Mouse (Mus musculus) mouse trophoblast stem cell (cell line): ENCODE data around the gene Pdgfc.

Experiments
- in situ Hi-C, 2 experiments: fragments of 300-500 bp; cut with MseI, MboI; formaldehyde crosslinking; loops; 2 replicates in 1 of 2; 3 replicates in 1 of 2; pipeline ENCODE4 v1.15.1; 2025

Pdgfc gene

DNA sequence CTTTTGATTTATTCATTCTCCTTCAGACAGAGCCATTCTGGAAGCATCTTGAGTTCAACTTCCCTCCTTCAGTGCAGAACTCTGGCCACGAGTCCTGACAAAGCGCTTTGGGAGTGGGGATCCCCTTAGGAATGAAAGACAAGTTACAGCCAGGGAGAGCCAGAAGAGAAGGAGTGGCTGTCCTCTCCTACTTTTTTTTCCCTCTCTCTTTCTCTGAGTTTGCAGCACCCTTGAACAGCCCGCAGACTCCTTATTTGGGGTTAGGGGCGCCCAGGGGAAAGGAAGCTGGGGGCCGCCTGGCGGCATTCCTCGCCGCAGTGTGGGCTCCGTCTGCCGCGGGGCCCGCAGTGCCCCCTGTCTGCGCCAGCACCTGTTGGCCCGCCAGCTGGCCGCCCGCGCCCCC, at the start of gene Pdgfc:
Pdgfc (plus strand) TSS at position 266 of the 403 bp plus-strand sequence.
- in situ Hi-C loops = no loop called here

GRCm38 (mm10) chr3:81009245-81009644, 27.0 kb upstream of the Pdgfc start:
- in situ Hi-C loops = no loop called here

- in situ Hi-C loops = no loop called here
These were observed 26.3 kb upstream of the Pdgfc start for GRCm38 (mm10) chr3:81009899-81010298.

DNA sequence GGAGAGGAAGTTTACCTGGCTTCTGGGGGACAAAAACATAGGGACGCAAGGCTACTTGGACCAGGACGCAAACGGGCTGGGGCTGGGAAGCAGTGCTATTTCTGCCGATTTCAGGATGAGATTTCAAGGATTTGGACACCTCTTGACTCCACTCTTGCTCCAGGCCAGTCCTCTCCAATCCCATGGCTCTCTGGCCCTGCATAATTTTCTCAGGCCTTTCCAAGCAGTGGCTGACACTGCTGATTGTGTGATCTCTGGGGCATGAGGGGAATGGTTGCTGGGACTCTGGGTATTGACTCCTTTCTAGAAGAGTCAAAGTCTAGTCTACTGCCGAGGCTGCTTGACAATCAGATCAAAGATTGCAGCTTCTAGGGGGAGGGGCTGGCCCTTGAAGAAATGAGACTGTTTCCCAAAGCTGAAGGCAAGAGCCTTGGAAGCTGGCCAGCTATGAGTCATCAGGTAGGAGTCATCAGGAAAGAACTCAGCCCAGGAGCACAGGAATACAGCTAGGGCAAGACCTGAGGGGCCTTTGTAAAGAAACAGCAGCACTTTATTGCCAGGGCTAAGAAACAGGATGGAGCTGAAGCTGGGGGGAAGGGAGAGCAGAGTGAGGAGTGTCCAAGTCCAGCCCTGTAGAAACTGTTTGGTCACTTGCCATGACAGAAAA, 18.7 kb upstream of the Pdgfc start:
- in situ Hi-C loops = no loop called here

GRCm38 (mm10) chr3:81020064-81020463, 16.2 kb upstream of the Pdgfc start:
- in situ Hi-C loops = no loop called here

DNA sequence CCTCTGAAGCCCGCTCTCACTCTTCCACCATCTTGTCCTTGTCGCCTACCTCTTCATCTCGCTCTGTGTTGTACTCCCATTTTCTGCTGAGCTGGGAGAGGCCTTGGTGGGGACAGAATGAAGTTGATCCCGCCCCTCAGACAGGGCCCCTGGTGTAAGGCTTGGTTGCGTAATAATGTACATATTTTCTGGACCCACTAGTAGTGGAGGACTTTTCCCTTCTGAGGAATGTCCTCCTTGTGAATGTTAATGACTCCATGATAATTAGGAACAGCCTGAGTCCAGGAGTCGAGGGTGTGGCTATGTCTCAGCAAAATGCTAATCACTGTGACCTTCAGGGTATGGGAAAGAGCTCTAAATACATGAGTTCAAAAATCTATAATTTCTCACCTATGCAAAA, 14.4 kb upstream of the Pdgfc start:
- in situ Hi-C loops = no loop called here

DNA sequence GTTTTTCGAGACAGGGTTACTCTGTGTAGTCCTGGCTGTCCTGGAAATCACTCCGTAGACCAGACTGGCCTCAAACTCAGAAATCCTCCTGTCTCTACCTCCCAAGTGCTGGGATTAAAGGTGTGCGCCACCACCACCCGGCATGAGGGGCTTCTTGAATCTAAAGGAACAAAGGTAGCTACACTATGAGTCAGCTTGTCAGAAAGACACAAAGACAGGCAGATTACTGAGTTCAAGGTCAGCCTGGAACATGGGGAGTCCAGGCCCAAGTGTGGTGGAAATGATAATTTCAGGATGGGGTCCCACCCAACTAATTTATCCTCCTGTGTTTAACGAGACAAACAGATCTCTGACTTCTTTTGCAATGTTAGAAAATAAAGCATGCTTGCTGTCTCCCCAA, 13.9 kb upstream of the Pdgfc start:
- in situ Hi-C loops = no loop called here

DNA sequence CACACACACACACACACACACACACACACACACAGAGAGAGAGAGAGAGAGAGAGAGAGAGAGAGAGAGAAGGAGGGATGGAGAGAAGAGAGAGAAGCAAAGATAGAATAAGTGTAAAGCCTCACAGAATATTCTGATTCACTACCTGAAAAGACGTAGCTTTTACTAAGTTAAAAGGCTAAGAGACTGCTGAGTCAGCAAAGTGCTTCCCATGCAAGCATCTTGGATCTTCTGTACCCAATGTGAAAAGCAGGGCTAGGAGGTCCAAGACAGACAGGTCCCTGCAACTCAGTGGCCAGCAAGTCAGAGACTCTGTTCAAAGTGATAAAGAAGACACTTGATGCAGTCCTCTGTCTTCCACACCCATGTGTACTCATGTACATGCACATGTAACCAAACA, 13.4 kb upstream of the Pdgfc start:
- in situ Hi-C loops = no loop called here

DNA sequence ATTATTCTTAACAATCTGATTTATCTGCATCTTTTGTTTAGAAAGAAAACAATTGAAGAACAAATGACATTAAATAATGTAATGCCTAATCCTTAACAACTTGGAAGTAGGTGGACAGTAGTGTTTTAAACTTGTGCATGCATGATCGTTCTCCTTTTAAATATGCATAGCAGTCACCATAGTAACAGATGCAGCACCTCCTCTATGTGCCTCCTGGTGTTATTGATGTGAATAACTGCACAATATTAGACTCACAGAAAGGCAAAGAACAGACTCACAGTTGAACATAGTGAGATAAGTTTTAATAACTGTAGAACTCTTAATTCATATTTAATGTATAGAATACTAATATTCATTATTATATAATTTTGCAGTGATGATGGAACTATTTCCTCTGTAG, 12.6 kb upstream of the Pdgfc start:
- in situ Hi-C loops = no loop called here

- in situ Hi-C loops = no loop called here
These were observed 10.5 kb upstream of the Pdgfc start for GRCm38 (mm10) chr3:81025568-81026213.

- in situ Hi-C loops = no loop called here
These were observed 7.9 kb upstream of the Pdgfc start for GRCm38 (mm10) chr3:81028361-81028760.

DNA sequence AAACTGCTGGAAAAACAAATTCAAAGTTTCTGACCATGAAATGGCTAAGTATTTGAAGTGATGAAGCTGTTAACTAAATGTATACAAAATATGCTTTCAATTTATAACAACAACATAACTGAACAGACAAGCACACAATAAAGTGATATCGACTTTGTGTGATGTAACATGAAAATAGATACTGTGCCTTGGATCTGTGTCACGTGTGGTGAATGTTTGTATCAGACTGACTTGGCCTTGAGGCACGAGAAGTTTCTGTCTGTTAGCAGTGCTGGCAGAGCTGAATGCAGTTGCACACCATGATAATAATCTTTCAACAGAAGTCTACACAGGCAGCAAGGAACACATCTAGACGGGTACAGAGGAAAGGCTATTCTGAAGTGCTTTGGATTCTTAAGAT, 6.9 kb upstream of the Pdgfc start:
- in situ Hi-C loops = no loop called here

- in situ Hi-C loops = no loop called here
These were observed 6.3 kb upstream of the Pdgfc start for GRCm38 (mm10) chr3:81029909-81030308.

DNA sequence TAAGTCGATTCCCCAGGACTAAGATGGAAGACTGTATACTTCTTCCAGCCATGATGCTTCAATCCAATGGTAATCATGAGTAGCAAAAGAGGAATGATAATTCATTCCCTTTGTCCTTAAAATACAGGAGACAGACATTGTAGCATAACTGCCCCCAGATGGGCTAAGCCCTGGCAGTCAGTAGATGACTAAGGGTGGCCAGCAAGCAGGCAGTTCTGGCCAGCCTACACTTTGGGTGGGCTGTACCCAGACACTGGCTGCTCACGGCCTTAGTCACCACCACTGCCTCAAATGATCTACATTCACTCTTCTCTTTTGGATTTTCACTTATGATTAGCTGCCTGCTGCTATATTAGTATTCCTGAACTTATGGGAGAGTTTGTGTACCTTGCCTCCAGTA, 5.9 kb upstream of the Pdgfc start:
- in situ Hi-C loops = no loop called here

DNA sequence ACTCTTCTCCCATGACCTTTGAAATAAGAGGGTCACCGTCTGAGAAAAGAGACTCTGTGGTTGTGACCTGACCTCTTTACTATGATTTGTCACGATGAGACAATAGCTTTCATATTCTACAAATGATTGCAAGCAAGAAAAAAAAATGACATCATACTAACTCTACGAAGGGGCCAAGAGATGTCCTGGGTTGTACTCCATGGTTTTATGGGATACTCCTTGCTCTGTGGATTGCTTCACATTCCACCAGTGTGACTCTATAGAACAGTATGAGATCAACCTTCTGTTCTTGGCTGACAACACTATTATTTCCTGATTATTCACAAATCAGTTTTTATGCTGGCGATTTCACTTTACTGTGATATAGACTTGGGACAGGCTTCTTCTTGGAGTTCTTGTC, 4.2 kb upstream of the Pdgfc start:
- in situ Hi-C loops = no loop called here

DNA sequence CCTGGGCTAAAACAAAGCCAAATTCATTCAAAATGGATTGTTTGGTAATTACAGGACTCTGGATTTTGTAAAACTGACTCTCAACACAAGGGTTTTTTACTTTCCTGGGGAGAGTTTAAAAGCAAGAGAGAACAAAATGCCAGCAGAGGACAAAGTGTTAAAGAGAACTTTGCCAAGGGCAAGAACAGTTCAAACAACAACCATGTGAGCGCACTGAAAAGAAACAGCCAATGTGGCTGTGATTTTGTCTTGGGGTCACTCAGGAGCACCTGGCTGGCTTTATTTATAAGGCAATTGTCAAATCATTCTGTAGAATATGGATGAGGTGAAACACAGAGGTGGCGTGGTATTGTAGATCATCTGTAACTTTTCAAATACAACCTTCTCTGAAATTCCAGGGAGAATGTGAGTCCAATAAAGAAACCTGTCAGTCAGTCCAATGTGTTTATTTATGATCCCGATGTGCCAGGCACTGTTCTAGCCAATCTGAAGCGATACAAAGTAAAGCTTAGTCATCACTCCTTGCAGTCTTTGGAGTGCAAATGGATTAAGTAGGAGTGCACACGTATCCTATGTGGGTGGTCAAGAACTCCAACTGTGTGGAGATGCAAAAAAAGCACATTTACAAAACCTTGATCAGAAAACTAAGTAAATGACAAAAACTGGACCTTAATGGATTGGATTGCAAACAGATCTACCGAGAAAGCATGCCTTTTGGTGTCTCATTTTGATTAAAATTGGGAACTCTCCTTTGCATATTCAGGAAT, 1.7 kb upstream of the Pdgfc start:
- in situ Hi-C loops = no loop called here

GRCm38 (mm10) chr3:81036554-81037311, 517 bp downstream of the Pdgfc start:
- in situ Hi-C loops = no loop called here

DNA sequence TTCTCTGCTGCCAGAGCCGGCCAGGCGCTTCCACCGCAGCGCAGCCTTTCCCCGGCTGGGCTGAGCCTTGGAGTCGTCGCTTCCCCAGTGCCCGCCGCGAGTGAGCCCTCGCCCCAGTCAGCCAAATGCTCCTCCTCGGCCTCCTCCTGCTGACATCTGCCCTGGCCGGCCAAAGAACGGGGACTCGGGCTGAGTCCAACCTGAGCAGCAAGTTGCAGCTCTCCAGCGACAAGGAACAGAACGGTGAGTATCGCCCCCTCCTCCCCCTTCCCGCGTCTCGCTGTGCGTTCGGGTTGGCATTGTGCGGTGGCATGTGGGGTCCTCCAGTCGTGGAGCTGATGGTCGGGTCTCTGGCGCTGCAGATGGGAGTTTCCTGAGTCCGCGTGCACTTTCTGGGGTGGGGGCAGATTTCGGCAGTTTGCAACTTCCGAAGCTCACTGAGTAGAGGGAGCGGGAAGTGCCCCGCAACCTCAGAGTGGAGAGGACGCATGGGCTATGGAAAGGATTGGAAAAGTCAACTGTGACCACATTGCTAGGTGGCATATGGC, 1.2 kb downstream of the Pdgfc start:
- in situ Hi-C loops = no loop called here

- in situ Hi-C loops = no loop called here
These were observed 3.0 kb downstream of the Pdgfc start for GRCm38 (mm10) chr3:81039131-81039653.

DNA sequence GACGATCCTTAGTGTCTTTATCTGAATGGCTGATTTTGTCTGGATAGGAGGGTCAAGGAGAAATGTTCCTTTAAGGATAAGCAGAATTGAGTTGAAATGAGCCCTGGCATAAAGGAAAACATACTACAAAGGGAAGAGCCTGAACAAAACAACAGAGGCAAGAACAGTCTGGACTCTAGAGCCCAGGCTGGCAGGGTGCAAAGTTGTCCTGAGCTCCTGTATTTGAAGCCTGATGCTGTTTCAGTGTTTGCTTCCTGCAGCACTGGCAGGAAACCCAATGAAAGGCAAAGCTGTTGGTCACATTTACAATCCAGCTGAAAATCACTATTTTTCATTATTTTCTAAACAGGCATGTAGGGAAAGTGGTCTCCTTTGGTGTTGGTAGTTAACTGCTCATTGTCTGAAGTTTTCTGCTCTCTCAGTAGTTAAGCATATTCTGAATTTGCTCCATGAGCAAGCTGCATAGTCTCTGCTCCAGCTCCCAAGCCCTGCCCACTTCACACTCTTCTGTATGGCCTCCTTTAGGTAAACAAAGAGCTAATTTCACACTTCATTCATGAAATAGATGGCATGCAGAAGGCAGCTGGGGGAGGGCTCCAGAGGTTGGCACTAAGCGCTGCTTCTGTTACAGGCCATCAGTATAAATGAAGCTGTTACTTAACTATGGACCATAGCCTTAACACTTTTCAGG, 8.6 kb downstream of the Pdgfc start:
- in situ Hi-C loops = no loop called here
